Mouse (Mus musculus): Measurements from ENCODE around the gene Lefty1.
"Not testable (repeated sequence)": the region's sequence is repeated elsewhere in the genome, so short reads cannot be mapped to it uniquely, and the experiment has no call there.

The Lefty1 gene

DNA sequence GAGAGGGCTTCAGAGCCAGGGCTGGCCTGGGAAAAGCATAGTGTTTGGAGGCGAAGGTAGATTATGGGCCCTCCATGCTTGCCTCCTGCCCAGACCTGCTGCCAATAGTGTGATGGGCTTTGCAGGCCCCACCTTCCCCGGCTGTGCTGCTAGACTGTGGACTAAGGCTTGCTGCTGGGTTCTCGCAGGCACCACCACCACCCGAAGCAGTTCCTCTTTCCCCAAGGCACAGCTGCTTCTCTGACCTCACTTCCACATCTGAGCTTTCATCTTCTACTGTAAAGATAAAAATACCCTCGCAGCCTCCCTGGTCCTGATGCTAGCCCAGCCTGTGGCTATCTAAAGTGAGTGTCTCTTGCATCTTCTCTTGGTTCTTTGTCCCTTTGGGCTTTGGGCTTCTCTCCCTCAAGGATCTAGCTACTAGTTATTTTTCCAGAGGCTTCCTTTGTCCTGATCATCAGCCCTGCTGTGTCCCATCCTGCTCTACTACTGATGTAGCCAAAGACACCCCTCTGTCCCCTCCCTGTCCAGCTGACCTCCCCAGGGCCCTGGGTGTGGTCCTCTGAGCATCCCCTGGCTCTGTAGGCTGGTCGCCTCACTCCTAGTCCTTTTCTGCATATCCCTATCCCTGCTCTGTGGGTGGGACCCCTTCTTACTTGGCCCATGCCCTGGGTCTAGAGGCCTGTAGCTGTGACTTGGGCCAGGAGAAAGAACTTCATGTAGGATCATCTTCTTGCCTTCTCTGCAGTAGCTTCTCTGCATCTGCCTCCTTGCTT, 12.4 kb upstream of the Lefty1 start:
- DNase-seq (ENCODE audit: low spot score): no peak

DNA sequence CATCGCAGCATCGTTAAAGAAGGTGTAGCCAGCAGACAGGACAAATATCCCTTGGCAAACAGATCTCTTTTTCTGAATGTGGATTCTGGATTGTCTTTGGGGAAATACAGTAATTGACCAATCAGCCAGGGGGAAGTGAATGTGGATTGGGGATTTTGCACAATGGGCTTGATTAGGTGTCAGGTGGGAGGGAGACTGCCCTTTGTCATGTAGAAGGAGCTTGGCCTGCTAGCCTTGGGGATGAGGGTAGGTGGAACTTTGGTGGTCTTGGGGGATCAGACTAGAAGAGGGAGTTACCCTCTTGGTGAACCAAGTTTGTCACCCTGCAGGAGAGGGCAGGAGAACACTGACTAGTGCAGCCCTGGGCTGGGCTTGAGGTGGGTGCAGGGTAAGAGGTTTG, 10.1 kb upstream of the Lefty1 start:
- DNase-seq (ENCODE audit: low spot score): no peak

DNA sequence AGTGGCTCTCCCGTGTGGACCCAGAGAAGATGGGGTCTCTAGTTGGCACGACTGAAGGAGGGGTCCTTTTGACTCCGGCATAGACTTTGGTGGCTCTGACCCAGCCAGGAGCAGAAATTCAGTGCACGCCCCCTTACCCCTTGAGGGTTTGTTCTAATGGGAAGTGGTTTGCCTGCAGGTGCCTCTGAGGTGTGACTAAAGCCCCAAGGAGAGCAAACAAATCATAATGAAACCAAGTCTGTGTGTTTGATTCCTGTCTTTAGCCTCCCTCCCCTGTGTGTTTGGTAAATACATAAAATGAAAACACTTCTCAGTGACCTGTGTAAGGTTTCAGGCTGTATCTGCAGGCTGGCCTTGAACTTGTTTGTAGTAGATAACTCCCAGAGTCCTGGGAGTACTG, 8.5 kb upstream of the Lefty1 start:
- DNase-seq (ENCODE audit: low spot score): no peak

DNA sequence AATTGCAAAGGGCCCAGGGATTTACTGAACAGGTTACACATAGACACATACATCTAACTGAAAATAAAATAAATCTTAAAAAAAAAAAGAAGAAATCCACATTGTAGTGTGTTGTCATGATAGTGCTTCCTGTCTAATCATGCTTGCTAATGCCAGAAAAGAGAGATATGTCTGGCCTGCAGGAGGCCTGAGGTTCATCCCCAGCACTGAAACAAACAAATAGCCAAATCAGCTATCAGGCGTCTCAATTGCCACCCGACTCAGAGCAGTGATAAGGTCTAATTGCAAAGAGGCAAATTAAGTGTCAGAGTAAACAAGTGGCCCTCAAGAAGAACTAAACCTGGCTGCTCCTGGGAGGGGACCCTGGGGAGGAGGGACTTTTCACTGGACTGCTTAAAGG, 5.2 kb upstream of the Lefty1 start:
- no peak for DNase-seq (ENCODE audit: low spot score)

DNA sequence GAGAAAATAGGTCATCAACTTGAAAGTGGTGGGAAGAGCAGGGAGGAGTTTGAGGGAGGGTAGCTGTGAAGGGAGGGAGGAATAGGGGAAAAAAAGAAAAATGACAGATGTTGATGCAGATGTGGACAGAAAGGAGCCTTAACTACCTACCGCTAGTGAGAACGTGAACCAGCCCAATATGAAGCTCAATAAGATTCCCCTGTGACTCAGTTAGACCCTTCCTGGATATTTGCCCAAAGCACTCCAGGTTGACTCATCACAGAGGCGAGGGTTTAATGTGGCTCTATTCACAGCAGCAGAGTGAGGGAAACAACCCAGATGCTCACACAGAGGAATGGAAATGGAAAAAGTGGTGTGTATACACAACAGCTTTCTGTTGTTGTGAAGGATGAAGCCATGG, 3.7 kb upstream of the Lefty1 start:
- no peak for DNase-seq (ENCODE audit: low spot score)

DNA sequence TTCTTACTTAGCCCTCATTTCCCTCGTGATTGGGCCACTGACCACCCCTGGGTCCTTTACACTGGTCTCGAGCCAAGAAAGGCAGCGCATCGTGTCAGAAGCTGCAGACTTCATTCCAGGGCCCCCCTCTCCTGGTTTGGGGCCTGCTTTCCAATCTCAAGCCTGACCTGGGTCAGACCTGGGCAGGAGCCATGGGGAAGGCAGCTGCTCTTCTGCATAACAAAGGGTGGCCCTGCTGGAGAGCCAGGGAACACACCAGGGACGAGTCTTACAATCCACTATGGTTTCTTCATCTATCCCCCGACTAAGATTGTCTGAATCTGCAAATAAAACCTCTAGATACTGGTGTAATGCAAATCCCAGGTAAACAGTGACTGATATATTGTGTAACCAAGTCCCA, 1.2 kb upstream of the Lefty1 start:
- DNase-seq (ENCODE audit: low spot score): no peak

DNA sequence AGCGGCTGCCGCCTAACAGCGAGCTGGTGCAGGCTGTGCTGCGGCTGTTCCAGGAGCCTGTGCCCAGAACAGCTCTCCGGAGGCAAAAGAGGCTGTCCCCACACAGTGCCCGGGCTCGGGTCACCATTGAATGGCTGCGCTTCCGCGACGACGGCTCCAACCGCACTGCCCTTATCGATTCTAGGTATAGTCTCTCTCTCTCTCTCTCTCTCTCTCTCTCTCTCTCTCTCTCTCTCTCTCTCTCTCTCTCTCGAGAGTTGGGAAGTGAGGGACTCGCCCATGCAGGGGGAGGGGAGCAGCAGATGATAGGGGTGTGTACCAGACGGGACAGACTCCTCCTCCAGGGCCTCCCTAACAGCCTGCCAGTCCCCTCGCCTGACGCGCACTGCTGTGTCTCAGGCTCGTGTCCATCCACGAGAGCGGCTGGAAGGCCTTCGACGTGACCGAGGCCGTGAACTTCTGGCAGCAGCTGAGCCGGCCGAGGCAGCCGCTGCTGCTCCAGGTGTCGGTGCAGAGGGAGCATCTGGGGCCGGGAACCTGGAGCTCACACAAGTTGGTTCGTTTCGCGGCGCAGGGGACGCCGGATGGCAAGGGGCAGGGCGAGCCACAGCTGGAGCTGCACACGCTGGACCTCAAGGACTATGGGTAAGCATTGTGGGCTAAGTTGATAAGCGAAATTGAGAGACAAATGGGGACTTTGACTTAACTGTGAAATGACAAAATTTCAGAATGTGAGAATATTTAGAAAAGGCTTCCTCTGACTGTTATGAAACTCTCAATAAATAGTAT, 2.0 kb downstream of the Lefty1 start:
- DNase-seq (ENCODE audit: low spot score): not testable (repeated sequence)

DNA sequence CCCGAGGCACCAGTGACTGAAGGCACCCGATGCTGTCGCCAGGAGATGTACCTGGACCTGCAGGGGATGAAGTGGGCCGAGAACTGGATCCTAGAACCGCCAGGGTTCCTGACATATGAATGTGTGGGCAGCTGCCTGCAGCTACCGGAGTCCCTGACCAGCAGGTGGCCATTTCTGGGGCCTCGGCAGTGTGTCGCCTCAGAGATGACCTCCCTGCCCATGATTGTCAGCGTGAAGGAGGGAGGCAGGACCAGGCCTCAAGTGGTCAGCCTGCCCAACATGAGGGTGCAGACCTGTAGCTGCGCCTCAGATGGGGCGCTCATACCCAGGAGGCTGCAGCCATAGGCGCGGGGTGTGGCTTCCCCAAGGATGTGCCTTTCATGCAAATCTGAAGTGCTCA, 2.8 kb downstream of the Lefty1 start:
- not testable (repeated sequence) for DNase-seq (ENCODE audit: low spot score)

DNA sequence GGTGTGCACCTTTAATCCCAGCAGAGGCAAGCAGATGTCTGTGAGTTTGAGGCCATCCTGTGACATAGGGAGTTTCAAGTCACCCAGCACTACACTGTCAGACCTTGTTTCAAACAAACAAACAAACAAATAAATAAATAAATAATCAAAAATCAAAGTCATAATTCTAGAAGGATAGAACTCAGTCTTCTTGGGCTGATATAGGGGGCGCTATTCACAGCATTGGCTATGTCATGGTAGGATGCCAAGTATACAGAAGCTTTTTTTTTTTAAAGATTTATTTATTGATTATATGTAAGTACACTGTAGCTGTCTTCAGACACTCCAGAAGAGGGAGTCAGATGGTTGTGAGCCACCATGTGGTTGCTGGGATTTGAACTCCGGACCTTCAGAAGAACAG, 4.0 kb downstream of the Lefty1 start:
- not testable (repeated sequence) for DNase-seq (ENCODE audit: low spot score)

DNA sequence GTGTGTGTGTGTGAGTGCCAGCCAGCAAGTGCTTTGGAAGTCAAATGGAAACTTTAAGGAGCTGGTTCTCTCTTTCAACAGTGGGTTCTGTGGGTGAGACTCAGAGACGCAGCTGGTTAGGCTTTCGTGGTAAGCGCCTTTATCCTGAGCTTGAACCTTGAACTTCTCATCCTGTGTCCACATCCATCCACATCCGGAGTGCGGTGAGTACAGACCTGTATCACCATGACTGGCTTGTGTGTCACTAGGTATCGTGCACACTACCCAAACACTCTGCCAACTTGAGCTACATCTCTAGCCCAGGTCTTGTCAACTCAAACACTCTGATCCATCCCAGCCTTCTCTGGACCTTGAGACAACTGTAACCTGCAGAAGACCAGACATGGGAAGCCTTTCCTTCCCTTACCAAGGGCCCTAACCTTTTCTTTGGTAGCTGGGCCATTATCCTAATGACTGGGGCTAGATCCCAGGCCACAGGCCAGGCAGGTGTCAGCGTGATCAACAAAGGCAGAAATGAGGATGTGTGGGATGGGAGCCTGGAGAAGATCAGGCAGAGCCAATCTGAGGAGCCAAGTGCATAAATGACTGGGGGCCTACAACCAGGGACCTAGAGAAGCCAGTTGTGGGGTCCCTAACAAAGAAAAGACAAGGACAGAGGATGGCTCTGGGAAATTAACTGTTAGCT, 6.1 kb downstream of the Lefty1 start:
- no peak for DNase-seq (ENCODE audit: low spot score)

DNA sequence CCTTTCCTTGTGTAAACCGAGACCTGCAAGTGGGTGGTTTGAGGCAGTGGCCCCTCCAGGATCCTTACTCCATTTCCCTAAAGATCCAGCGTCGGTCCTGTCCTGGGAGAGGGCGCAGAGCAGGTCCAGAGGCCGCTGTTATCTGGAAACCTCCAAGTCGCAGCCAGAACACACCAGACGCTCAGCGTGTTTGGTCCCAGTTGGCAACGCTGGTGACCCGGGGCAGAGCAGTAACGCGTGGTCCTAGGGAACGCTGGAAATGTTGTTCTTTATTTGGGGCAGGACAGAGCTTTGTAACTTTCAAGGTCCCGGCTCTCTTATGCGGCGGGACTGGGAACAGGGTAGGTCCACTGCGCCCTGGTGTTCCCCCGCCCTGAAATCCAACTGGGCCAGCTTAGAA, 6.9 kb downstream of the Lefty1 start:
- DNase-seq (ENCODE audit: low spot score): no peak

DNA sequence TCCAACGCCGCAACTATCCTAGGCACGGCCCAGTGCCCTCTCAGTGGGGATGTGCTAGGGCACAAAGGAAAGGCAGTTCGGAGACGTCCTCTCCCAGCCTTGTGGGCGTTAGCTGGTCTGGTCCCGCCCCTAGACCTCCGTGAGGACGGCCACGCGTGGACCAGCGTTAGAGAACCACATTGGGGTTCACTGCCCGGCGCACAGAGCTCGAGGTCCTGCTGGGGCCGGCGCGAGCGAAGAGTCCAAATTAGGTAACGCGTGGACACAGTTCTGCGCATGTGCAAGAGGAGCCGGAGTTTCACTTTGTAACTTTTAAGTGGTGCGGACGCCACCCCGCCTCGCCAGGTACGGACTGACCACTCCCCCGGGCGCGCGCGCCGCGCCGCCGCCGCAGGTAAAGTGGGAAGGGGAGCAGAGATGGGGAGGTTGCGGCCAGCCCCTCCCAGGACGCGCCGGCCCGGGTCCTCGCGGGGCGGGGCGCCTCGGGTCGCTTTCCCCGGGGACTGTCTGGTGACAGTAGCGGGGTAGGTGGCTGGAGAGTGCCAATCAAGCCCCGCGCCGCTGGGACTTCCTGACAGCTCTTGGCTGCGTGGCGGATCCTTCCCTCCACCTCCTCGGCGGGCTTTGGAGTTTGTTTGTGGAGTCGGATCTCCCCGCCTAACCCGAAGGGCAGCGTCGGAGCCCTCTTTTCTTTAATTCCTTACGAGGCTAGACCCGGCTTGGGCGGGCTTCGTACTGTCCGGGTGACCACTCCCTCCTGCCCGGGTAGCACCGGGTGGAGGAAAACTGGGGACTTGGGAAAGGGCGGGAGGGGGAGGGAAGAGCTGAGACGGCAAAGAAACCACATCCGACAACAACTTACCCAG, 7.6 kb downstream of the Lefty1 start, which contains the start of gene Tmem63a:
TSS of gene Tmem63a (plus strand) at position 179 of the 866 bp plus-strand sequence.
- DNase-seq (ENCODE audit: low spot score): peak; percentile 78

DNA sequence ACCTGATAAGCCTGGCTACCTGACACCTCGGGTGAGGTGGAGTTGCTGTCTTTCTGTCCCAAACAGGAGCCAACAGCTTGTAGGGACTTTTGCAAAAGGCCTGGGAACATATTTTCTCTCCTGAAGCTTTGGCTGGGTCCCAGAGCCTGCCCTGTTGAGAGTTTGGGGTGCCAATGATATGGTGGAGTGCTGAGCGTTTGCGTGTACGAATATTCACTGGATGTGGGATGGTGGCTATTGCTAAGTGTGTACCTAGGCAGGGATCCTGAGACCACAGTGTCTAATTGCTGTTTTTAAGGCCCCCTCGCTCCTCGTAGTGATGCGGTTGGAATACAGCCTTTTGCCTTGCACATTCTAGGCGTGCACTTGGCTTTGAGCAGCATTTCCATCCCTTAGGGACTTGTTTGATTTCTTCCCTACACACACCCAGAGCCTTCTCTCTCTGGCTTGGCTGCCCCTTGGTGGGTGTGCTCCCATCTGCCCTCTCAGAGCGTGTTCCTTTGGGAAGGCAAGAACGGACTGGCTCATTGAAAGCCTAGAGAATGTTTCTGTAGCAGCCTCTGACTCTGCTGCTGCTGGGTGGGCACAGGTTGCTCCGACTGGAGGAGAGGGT, 8.3 kb downstream of the Lefty1 start:
- DNase-seq (ENCODE audit: low spot score): peak; percentile 30

DNA sequence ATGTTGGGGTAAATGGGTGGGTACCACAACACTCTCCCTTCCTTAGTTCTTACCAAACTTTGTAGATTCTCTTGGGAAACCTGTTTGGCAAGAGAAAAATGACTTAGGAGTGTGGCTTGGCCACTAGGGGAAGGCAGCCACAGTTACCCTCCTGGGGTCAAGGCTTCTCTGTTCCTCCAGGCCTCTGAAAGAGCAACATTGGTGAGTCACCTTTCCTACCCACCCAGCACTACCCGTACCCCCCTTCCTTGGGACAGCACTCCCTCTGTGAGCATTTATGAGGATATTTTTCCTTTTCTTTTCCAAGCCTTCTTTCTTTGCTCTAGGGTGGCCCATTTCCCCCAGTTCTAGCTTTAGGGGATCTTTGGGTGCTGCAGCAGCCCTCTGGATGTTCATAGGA, 9.1 kb downstream of the Lefty1 start:
- no peak for DNase-seq (ENCODE audit: low spot score)

DNA sequence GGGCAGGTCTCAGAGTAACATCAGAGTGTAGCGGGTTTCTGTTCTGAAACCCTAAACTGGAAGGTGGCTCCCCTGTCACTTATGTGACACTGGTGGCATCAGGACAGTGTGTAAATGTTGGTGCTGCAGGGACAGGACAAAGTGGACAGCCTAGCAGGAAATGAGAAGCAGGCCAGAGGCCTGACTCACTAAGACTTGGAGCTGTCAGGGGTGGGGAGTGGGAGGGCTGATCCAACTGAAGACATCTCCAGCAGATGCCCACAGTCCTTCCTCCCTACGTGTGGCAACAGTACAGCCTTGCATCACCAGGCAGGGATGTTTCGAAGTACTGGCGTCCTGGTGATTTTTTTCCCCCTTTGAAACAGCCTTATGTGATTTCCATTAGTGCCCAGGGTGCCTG, 9.7 kb downstream of the Lefty1 start:
- no peak for DNase-seq (ENCODE audit: low spot score)

DNA sequence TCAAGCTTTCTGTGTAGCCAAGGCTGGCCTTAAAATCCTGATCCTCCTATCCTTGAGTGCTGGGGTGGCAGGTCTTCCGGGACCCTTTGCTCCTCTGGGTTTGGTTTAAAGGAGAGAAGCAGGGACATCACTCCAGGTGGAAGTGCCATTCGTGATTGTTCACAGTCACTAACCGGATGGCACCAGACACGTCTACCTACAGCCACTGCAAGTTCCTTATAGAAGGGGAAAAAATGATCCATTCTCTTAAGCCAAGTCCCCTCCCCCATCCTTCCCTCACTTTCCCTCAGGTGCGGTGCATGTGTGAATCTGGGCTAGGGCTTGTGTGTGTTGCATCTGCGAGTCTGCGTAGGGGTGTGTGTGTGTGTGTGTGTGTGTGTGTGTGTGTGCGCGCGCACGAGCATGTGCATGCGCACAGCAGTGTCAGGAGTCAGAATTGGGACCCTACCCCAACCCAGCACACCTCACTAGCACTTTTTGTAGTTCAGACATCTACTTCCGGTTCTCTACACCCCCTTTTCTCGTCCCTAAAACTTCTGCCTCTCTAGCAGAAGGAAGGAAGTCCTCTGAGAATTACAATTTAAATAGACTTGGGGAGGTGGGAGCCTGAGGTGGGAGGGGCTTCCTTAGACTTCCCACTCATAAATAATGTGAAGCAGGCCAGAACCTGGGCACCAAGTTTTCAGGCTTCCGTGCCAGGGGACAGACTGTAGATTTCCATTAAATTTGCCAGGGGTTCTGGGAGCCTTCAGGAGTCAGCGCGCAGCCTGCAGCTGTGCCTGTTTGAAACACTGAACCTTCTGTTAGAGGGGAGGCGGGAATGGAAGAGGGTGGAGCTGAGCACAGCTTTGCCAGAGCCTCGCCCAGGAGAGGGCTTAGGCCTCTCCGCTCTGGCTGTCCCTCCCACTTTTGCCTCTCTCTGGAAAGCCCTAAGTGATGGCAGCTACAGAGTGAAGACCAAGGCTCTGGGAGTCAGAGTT, 10.5 kb downstream of the Lefty1 start:
- DNase-seq (ENCODE audit: low spot score): no peak

DNA sequence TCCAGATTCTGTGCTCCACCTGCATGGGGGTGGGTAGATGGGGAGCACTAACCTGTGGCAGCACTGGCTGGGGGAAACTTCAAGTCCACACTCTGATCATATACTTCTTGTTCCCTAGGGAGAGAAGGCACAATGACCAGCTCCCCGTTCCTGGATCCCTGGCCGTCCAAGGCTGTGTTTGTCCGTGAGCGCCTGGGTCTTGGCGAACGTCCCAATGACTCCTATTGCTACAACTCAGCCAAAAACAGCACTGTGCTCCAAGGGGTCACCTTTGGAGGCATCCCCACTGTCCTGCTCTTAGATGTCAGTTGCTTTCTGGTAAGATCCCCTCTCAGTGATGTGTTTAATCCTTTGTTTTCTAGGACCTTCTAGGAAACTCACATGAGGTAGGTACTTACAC, 11.6 kb downstream of the Lefty1 start:
- DNase-seq (ENCODE audit: low spot score): no peak

DNA sequence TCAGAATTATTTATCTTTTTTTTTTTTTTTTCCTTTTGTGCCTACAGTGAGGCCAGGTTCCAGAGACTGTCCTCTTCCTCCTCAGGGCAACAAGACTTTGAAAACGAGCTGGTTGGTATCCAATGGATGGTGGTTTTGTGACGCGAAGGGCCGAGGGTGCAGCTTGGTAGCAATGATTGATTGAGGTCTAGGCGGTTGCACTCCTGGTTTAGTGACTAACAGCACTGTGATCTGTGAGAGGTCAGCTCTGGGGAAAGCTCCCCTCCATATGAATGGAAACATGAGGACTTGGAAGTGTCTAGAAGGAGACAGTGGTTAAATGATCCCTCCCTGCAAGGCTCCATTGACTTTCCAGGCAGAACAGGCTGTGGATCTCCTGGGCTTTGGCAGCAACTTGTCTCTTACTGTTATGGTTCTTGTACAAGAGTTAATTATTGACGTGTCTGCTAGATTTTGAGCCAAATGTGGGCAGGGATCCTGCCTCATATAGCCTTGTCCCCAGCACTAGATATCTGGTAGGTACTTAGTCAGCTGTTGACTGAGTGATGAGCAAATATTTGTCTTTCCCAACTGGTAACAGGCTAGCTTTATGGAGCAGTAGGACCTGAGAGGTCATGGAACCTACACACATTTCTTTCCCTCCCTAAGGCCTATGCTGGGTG, 17.4 kb downstream of the Lefty1 start:
- DNase-seq (ENCODE audit: low spot score): no peak

DNA sequence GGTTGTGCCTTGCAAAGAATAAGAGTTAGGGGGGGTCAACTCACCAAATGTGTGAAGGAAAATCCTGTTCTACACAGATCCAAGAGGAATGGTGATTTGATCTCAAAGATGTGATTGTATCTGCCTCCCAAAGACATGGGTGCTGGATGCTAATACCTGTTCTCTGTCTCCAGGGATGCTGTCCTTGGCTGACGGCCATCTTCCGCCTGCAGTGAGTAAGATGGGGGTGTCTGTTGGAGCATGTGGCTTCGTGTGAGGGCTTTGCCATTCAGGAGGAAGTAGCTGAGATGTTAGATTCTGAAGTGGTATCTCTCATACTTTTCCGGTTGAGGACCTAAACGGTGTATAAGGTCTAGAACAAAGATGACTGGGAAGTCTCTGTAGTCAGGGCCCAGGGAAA, 18.0 kb downstream of the Lefty1 start:
- no peak for DNase-seq (ENCODE audit: low spot score)

DNA sequence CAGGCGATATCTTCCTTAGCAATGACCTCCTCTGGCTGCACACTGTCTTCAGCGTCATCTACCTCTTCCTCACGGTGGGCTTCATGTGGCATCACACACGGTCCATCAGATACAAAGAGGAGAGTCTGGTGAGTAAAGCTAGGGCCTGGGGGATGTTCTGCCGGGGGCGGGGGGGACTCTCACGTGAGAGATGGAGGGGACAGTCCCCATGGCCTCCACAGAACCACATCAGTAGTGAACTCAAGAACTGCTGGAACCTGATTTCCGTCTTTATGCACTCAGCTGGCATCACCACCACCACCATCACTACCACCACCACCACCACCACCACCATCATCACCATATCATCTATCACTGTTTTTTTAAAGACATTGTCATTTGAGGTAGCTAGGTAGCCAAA, 21.6 kb downstream of the Lefty1 start:
- DNase-seq (ENCODE audit: low spot score): no peak

Data from urinary bladder, postnatal 25 days (tissue).